Mouse (Mus musculus) forebrain, embryonic 14.5 days (tissue): ENCODE results near the gene Nipal4. TPM values are rescaled to one million over a fixed set of nuclear protein-coding genes. Genes with fewer than 3 reads are reported as not detected.

Experiments used
- ATAC-seq: fragments of 200-750 bp; cut with Nextera tagmentation; 2 replicates; pipeline ENCODE4 v1.8.0; 2017; ENCODE audit warnings: mild to moderate bottlenecking, moderate library complexity
- DNase-seq: peaks from one replicate; pipeline ENCODE4 v3.0.0-alpha.2; 2015; ENCODE audit warnings: low spot score
- H3K27ac ChIP-seq: fragments of 300-500 bp; sonication (generic); 2 replicates; pipeline ENCODE4 v1.5.1; 2014; ENCODE audit warnings: low read depth, mild to moderate bottlenecking, control low read depth, low read length, moderate library complexity
- H3K27me3 ChIP-seq: fragments of 300-500 bp; sonication (generic); replicated peaks from 2 replicates; pipeline ENCODE4 v1.6.1; 2014; ENCODE audit warnings: low read length, control low read depth, mixed read lengths; ENCODE audit not compliant: control insufficient read depth, insufficient read depth
- H3K36me3 ChIP-seq: fragments of 300-500 bp; sonication (generic); 2 replicates; pipeline ENCODE4 v1.6.1; 2014; ENCODE audit warnings: low read length, control low read depth; ENCODE audit not compliant: control insufficient read depth, insufficient read depth
- H3K4me1 ChIP-seq: fragments of 300-500 bp; sonication (generic); 2 replicates; pipeline ENCODE4 v1.6.1; 2014; ENCODE audit warnings: antibody characterized with exemption, low read length, control low read depth; ENCODE audit not compliant: control insufficient read depth, insufficient read depth
- H3K4me2 ChIP-seq: fragments of 300-500 bp; sonication (generic); 2 replicates; pipeline ENCODE4 v1.6.1; 2014; ENCODE audit warnings: mild to moderate bottlenecking, control low read depth, low read length
- H3K4me3 ChIP-seq: fragments of 300-500 bp; sonication (generic); 2 replicates; pipeline ENCODE4 v1.5.1; 2014; ENCODE audit warnings: low read depth, low read length, control low read depth
- H3K9ac ChIP-seq: fragments of 300-500 bp; sonication (generic); 2 replicates; pipeline ENCODE4 v1.6.1; 2014; ENCODE audit warnings: mild to moderate bottlenecking, low read length, control low read depth, moderate library complexity
- H3K9me3 ChIP-seq: fragments of 300-500 bp; sonication (generic); replicated peaks from 2 replicates; pipeline ENCODE4 v1.6.1; 2016; ENCODE audit warnings: low read length, control low read depth, mixed read lengths; ENCODE audit not compliant: control insufficient read depth
- WGBS: fragments of 180-500 bp; shearing (Covaris S2); extraction: QIAGEN DNeasy Blood & Tissue Kit; methylation state at CpG from one replicate; pipeline ENCODE4 v1.1.7; 2014; 5-methylcytosine and 5-hydroxymethylcytosine counted together
- polyA plus RNA-seq: library from polyadenylated mRNA; unstranded; fragments of >200 nt; fragmentation: Nextera tagmentation; extraction: Ambion mirVana; gene quantifications from 2 replicates; pipeline ENCODE4 v1.2.1, GENCODE M21; 2014

Nipal4 gene
- 0.10 and 0.25 TPM in 2 replicates for polyA plus RNA-seq

DNA sequence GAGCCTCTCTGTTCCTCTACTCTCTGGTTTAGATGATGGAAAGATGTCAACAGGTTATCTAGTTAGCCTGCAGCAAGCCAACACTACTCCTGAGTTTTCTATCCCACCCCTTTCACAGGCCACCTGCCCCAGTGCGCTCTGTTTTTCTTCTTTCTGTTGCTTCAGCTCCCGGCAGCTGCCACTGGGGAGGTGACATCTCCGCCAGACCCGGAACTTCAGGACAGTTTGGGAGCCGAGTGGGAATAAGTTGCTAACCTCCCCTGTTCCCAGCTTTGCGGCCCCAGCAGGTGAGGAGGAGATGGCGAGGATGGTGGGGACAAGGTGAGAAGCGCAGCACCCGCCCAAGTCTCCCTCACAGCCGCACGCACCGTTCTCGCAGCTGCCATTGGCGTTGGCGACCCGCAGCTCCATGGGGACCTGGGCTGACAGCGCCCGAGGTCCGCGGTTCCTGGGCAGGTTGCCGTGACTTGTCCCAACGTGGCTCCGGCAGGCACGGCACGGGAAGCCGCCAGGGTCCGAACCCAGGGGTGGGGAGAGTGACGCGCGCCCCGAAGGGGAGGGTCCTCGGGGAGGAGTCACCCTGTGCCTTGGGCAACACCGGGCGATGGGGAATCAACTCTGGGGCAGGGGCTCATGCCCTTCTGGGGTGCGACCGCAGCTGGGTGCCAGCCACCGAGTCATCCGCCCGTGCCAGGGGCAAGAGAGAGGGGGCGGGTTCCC, at the start of gene Nipal4:
Gene Nipal4, minus strand, starts transcription at position 643 of the 720 bp plus-strand sequence.
- ATAC-seq (peak; percentile 52; the same call in 1 of the 2 replicates), DNase-seq (peak; percentile 7)
- WGBS: 1% methylated on average over 39 of the region's 40 CpGs

DNA sequence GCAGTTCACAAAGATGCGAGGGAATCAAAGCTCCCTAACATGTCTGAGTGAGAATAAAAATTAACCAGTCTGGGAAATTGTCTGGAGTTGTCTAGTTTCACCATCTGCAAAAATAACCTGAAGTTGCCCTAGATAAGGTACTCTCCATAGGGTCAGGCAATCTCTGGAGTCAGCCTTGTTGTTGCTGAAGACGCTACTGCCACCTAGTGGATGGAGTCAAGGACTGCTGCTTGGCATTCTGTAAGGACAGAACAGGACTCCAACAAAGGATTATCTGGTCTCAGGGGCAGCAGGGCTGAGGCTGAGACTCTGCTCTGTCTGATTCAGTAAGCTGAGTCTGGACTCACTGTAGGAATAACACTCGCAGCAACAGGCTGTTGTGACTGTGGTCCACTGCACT, 49.0 kb upstream of the Nipal4 start:
- H3K9me3 ChIP-seq: no peaks in the 10 kb centered on the region
- ATAC-seq (peak; percentile 79), DNase-seq (peak; percentile 95)
- H3K4me3 ChIP-seq: no peak overlapping the region
- peaks cover 14% of the 10 kb centered on the region for H3K36me3 ChIP-seq
- 34% methylated on average over 3 of the region's 3 CpGs for WGBS
- H3K4me2 ChIP-seq: no peak overlapping the region
- H3K27ac ChIP-seq: peak overlapping the region; percentile 31; the same call in 1 of the 2 replicates
- 0 out of 2 replicates have a peak, but pooled peaks cover 3% of the 10 kb centered on the region for H3K4me1 ChIP-seq
- H3K9ac ChIP-seq: no peak overlapping the region
- H3K27me3 ChIP-seq: no peaks in the 10 kb centered on the region

More for the DNA sequence above, at the start of gene Nipal4:
- Histone ChIP-seq H3K4me2 (peak within 1 kb of the TSS; percentile 87), H3K4me1 (no peaks in the 10 kb centered on the region), H3K36me3 (no peaks in the 10 kb centered on the region), H3K27me3 (peaks cover 9% of the 10 kb centered on the region; the same call in 1 of the 2 replicates), H3K27ac (no peak within 1 kb of the TSS), H3K9me3 (no peaks in the 10 kb centered on the region), H3K4me3 (peak within 1 kb of the TSS; percentile 42), H3K9ac (peak within 1 kb of the TSS; percentile 62)

DNA sequence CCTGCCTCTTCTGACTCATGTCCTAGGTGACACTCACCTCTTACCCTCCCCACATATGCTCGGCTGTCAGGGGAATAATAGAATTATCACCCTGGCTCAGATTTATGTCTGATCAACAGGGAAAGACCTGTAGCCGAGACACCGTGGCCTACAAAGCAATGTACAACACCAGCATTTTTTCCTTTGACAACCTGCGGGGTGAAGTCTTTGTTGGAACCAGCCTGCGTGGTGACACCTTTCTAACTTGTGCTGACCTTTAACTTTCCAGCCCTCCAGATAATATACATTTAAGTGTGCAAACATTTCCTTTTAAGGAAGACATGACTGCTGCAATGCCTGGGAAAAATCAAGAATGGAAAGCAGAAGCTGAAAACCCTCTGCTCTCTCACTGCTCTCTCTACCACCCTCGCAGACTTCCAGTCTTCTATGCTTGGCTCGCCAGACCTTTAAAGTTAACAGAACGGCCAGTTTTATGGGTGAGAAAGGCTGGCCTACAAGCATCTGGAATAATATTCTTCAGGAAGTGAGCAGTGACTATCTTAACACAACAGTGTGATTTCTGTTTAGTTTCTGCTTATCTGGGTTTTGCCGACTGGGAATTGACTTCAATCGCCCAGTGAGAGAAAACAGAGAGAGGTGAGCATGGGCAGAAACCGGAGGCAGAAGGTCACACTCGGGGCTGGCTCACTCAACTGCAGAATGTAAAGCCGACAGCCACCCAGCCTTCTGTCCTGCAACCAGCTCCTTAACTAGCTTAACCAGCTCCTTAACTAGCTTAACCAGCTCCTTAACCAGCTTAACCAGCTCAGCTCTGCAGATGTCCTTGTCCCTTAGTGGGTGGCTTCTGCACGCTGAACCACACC, 48.3 kb upstream of the Nipal4 start:
- H3K9me3 ChIP-seq: no peaks in the 10 kb centered on the region
- no peaks in the 10 kb centered on the region for H3K27me3 ChIP-seq
- no peak overlapping the region for H3K9ac ChIP-seq
- DNase-seq (no peak), ATAC-seq (no peak)
- 0 out of 2 replicates have a peak, but pooled peaks cover 3% of the 10 kb centered on the region for H3K4me1 ChIP-seq
- H3K27ac ChIP-seq: no peak overlapping the region
- H3K4me2 ChIP-seq: no peak overlapping the region
- peaks cover 16% of the 10 kb centered on the region for H3K36me3 ChIP-seq
- no peak overlapping the region for H3K4me3 ChIP-seq
- 85% methylated on average over 14 of the region's 14 CpGs for WGBS

DNA sequence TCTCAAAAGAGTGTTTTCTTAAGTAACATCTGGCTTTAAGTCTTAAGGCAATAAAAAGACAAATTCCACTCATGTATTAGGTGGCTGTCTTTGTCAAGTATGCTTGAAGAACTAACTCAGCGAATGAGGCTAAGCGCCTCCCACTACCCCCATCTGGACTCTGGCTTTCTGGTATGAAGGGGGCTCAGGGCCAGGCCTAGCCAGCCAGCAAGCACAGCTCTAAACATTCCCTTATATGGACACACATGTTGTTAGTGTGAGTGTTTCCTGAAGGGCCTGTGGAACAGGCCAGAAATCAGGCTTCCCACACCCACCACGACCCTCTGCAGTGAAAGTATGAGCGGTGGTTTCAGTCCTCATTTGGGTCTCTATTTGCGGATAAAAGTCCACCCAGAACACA, 47.5 kb upstream of the Nipal4 start:
- Histone ChIP-seq H3K36me3 (peaks cover 21% of the 10 kb centered on the region), H3K4me2 (no peak overlapping the region), H3K9ac (no peak overlapping the region), H3K9me3 (no peaks in the 10 kb centered on the region), H3K4me3 (no peak overlapping the region), H3K4me1 (no peaks in the 10 kb centered on the region), H3K27ac (no peak overlapping the region), H3K27me3 (no peaks in the 10 kb centered on the region)
- DNase-seq (no peak), ATAC-seq (no peak)
- WGBS: 79% methylated on average over 5 of the region's 5 CpGs

DNA sequence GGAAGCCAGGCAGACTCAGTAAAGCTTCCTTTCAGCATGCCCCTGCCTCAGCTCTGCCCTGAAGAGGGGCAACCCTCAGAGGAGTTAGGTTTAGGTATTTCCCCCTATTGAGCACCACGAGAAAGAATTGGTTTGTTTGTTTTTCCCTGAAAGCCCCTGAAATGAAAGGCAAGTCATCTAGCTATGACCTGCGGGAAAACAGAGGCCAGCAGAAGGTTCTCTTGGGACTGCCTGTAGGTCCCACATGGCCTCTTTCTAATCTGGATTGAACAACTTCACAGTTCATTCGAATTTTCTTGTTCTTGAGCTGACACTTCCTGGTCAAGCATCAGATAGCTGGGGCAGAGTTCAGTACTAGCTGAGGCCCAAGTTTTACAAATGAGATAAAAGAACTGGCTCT, 45.5 kb upstream of the Nipal4 start:
- DNase-seq (no peak), ATAC-seq (no peak)
- Histone ChIP-seq H3K27me3 (no peaks in the 10 kb centered on the region), H3K9ac (no peak overlapping the region), H3K27ac (no peak overlapping the region), H3K4me3 (no peak overlapping the region), H3K4me1 (no peaks in the 10 kb centered on the region), H3K9me3 (no peaks in the 10 kb centered on the region), H3K36me3 (peaks cover 41% of the 10 kb centered on the region), H3K4me2 (no peak overlapping the region)
- 49% methylated on average over 3 of the region's 3 CpGs for WGBS

DNA sequence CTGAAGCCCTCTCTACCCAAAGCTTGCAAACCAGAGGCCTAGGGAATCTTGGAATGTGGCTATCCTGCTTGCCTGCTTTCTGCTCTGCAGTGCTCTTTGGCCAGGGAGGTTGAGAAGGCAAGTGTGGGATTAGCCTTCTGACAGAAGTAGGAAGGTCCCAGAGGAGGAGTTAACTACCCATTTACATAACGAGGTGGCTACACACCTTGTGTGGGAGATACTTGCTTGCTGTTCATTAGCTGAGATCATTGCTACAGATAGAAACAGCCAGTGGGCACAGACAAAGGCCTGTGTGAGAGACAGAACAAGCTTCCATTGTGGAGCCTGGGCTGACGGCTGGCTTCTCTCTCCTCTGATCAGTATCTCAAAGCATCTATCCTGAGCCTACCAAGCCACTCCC, 43.6 kb upstream of the Nipal4 start:
- H3K36me3 ChIP-seq: peaks cover 59% of the 10 kb centered on the region
- H3K27ac ChIP-seq: no peak overlapping the region
- H3K9ac ChIP-seq: no peak overlapping the region
- no peaks in the 10 kb centered on the region for H3K9me3 ChIP-seq
- no peak overlapping the region for H3K4me2 ChIP-seq
- WGBS: 19% methylated on average over 2 of the region's 2 CpGs
- no peak for ATAC-seq
- no peaks in the 10 kb centered on the region for H3K27me3 ChIP-seq
- no peaks in the 10 kb centered on the region for H3K4me1 ChIP-seq
- H3K4me3 ChIP-seq: no peak overlapping the region
- no peak for DNase-seq

DNA sequence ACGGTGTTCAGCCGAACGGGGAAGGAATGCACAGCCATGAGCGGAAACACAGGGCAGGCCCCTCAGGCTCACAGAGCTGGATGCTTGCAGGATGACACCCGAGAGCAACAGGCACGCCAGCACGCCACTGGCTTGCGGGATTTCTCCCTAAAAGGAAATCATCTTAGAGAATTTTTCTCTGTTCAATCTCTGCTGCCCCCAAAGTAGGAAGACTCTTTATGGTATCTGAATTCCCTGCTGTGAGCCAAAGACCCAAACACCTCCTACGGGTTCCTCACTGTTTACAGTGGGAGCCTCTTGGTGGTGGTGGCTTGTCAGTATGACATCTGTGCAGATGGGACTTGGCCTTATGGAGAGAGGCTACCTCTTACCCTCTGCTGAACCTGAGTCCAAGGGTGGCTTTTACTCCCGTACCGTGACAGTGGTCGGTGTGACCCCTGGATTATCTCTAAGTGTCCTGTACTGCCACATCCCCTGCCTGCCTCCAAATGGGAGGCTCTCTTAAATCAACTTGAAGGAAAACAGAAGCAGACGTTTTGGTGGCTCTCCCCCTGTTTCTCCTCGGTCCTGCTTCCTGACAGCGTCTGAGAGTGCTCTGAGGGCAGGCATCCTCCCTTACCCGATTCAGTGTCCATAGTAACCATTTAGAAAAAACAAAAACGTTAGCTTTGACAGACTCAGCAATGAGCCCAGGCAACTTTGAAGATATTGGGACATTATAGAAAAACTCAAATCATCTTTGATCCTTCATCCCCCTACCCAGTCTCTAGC, 39.5 kb upstream of the Nipal4 start:
- Histone ChIP-seq H3K9ac (no peak overlapping the region), H3K36me3 (peaks cover 72% of the 10 kb centered on the region), H3K27me3 (no peaks in the 10 kb centered on the region), H3K27ac (no peak overlapping the region), H3K4me3 (no peak overlapping the region), H3K4me2 (no peak overlapping the region), H3K9me3 (no peaks in the 10 kb centered on the region), H3K4me1 (no peaks in the 10 kb centered on the region)
- ATAC-seq: no peak
- 83% methylated on average over 17 of the region's 17 CpGs for WGBS
- DNase-seq: no peak

DNA sequence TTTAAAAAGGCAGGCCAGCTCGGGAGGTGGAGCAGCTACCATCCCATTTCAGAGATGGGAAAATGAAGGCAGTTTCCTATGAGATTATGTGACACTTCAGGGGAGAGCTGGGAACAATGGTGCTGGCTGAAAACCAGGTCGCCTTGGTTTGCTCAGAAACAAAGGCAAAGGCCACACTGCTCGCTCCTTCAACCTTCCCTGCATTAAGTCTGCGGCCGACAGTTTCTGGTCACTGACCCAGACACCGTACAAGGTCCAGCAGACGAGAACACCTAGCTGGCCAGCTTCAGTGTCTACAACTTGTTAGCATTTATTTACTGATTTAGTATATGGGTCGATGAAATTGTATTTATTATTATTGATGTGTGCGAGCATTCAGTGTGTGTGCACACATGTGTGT, 38.5 kb upstream of the Nipal4 start:
- Histone ChIP-seq H3K9me3 (no peaks in the 10 kb centered on the region), H3K9ac (no peak overlapping the region), H3K4me2 (no peak overlapping the region), H3K27me3 (no peaks in the 10 kb centered on the region), H3K36me3 (peaks cover 78% of the 10 kb centered on the region), H3K27ac (no peak overlapping the region), H3K4me1 (no peaks in the 10 kb centered on the region), H3K4me3 (no peak overlapping the region)
- DNase-seq (no peak), ATAC-seq (no peak)
- 89% methylated on average over 9 of the region's 9 CpGs for whole genome bisulfite sequencing
